Mouse (Mus musculus) brain, embryonic 18.5 days (tissue): ENCODE results near the gene Insr.
A peak's percentile ranks its signal among the peaks of the same experiment; 100 is the strongest.
"Not testable (repeated sequence)": the region's sequence is repeated elsewhere in the genome, so short reads cannot be mapped to it uniquely, and the experiment has no call there.

Experiments
- DNase-seq: peaks from one replicate; pipeline ENCODE4 v3.0.0-alpha.2; 2012; ENCODE audit warnings: low read depth, low spot score

Gene Insr

GRCm38 (mm10) chr8:3278934-3279720 is at the start of gene Insr:
Gene Insr (minus strand): TSS chr8:3279617.
- DNase-seq: peak; percentile 72

GRCm38 (mm10) chr8:3327538-3328245 is 48.3 kb upstream of the Insr start:
- no peak for DNase-seq

GRCm38 (mm10) chr8:3327056-3327455 is 47.6 kb upstream of the Insr start:
- no peak for DNase-seq

GRCm38 (mm10) chr8:3324253-3324652 is 44.8 kb upstream of the Insr start:
- no peak for DNase-seq

GRCm38 (mm10) chr8:3319267-3319666 is 39.9 kb upstream of the Insr start:
- not testable (repeated sequence) for DNase-seq

GRCm38 (mm10) chr8:3316585-3316984 is 37.2 kb upstream of the Insr start:
- DNase-seq: no peak

- no peak for DNase-seq
Observed at GRCm38 (mm10) chr8:3314345-3314744, 34.9 kb upstream of the Insr start.

GRCm38 (mm10) chr8:3313843-3314242 is 34.4 kb upstream of the Insr start:
- no peak for DNase-seq

GRCm38 (mm10) chr8:3313417-3313816 is 34.0 kb upstream of the Insr start:
- DNase-seq: not testable (repeated sequence)

GRCm38 (mm10) chr8:3311482-3311881 is 32.1 kb upstream of the Insr start:
- no peak for DNase-seq

GRCm38 (mm10) chr8:3309636-3310035 is 30.2 kb upstream of the Insr start:
- DNase-seq: no peak

- DNase-seq: not testable (repeated sequence)
Observed at GRCm38 (mm10) chr8:3308205-3308800, 28.9 kb upstream of the Insr start.

GRCm38 (mm10) chr8:3302131-3302530 is 22.7 kb upstream of the Insr start:
- DNase-seq: no peak

GRCm38 (mm10) chr8:3299322-3299721 is 19.9 kb upstream of the Insr start:
- DNase-seq: no peak

GRCm38 (mm10) chr8:3285824-3286223 is 6.4 kb upstream of the Insr start:
- DNase-seq: no peak

- DNase-seq: no peak
Observed at GRCm38 (mm10) chr8:3284656-3285055, 5.2 kb upstream of the Insr start.

GRCm38 (mm10) chr8:3281296-3281695 is 1.9 kb upstream of the Insr start:
- DNase-seq: no peak

- DNase-seq: no peak
Observed at GRCm38 (mm10) chr8:3280266-3280910, 971 bp upstream of the Insr start.

GRCm38 (mm10) chr8:3279721-3280077 is 282 bp upstream of the Insr start:
- DNase-seq: no peak

GRCm38 (mm10) chr8:3278181-3278820 is 1.1 kb downstream of the Insr start:
- no peak for DNase-seq

- no peak for DNase-seq
Observed at GRCm38 (mm10) chr8:3277266-3277665, 2.2 kb downstream of the Insr start.

- no peak for DNase-seq
Observed at GRCm38 (mm10) chr8:3276009-3276408, 3.4 kb downstream of the Insr start.
